Mouse (Mus musculus): ENCODE results near the gene Pou1f1. TPM values are rescaled to one million over a fixed set of nuclear protein-coding genes. Genes with fewer than 3 reads are reported as not detected.

The Pou1f1 gene
- polyA plus RNA-seq, 1 experiment from 2014 or later: not detected

- DNase-seq (ENCODE audit: low spot score): no peak
Measured at GRCm38 (mm10) chr16:65531663-65532062, 11.4 kb downstream of the Pou1f1 start.

GRCm38 (mm10) chr16:65533315-65533999, 13.1 kb downstream of the Pou1f1 start:
- no peak overlapping the region for H3K4me2 ChIP-seq (replicated peaks)
- H3K27ac ChIP-seq: no peak overlapping the region
- 28% methylated on average over 12 of the region's 12 CpGs for WGBS
- ATAC-seq (ENCODE audit: low FRiP score) (no peak), DNase-seq (ENCODE audit: low spot score) (peak; percentile 63)
- no peaks in the 10 kb centered on the region for H3K27me3 ChIP-seq (ENCODE audit: control insufficient read depth, insufficient read depth, low read length)
- H3K4me1 ChIP-seq (replicated peaks; ENCODE audit: control insufficient read depth, insufficient read depth, low read length): no peaks in the 10 kb centered on the region
- H3K4me3 ChIP-seq (replicated peaks; ENCODE audit: low read length): no peak overlapping the region
- no peaks in the 10 kb centered on the region for H3K9me3 ChIP-seq (ENCODE audit: control insufficient read depth, low read length)
- no peak overlapping the region for H3K9ac ChIP-seq
- peaks cover 6% of the 10 kb centered on the region; the same call in 1 of the 2 replicates for H3K36me3 ChIP-seq (replicated peaks; ENCODE audit: control insufficient read depth, insufficient read depth)

More at GRCm38 (mm10) chr16:65531663-65532062, 11.4 kb downstream of the Pou1f1 start:
- H3K4me3 ChIP-seq (replicated peaks; ENCODE audit: low read length): no peak overlapping the region
- no peaks in the 10 kb centered on the region for H3K27me3 ChIP-seq (ENCODE audit: control insufficient read depth, insufficient read depth, low read length)
- H3K9ac ChIP-seq: no peak overlapping the region
- no peak overlapping the region for H3K27ac ChIP-seq
- no peak overlapping the region for H3K4me2 ChIP-seq (replicated peaks)
- H3K36me3 ChIP-seq (replicated peaks; ENCODE audit: control insufficient read depth, insufficient read depth): no peaks in the 10 kb centered on the region
- WGBS: 79% methylated on average over 8 of the region's 8 CpGs
- no peak for ATAC-seq (ENCODE audit: low FRiP score)
- H3K4me1 ChIP-seq (replicated peaks; ENCODE audit: control insufficient read depth, insufficient read depth, low read length): no peaks in the 10 kb centered on the region
- H3K9me3 ChIP-seq (ENCODE audit: control insufficient read depth, low read length): no peaks in the 10 kb centered on the region

GRCm38 (mm10) chr16:65543676-65544293, 23.5 kb downstream of the Pou1f1 start:
- no peaks in the 10 kb centered on the region for H3K4me1 ChIP-seq (replicated peaks; ENCODE audit: control insufficient read depth, insufficient read depth, low read length)
- H3K27ac ChIP-seq: no peak overlapping the region
- no peak overlapping the region for H3K4me2 ChIP-seq (replicated peaks)
- no peak overlapping the region for H3K9ac ChIP-seq
- ATAC-seq (ENCODE audit: low FRiP score): no peak
- WGBS: 85% methylated on average over 11 of the region's 11 CpGs
- H3K9me3 ChIP-seq (ENCODE audit: control insufficient read depth, low read length): no peaks in the 10 kb centered on the region
- no peak overlapping the region for H3K4me3 ChIP-seq (replicated peaks; ENCODE audit: low read length)
- H3K36me3 ChIP-seq (replicated peaks; ENCODE audit: control insufficient read depth, insufficient read depth): peaks cover 51% of the 10 kb centered on the region
- no peaks in the 10 kb centered on the region for H3K27me3 ChIP-seq (ENCODE audit: control insufficient read depth, insufficient read depth, low read length)
- DNase-seq (ENCODE audit: low spot score): no peak

- Histone ChIP-seq H3K4me1 (replicated peaks; ENCODE audit: control insufficient read depth, insufficient read depth, low read length) (no peaks in the 10 kb centered on the region), H3K4me3 (replicated peaks; ENCODE audit: low read length) (no peak overlapping the region), H3K4me2 (replicated peaks) (no peak overlapping the region), H3K9ac (no peak overlapping the region), H3K27ac (no peak overlapping the region), H3K27me3 (ENCODE audit: control insufficient read depth, insufficient read depth, low read length) (no peaks in the 10 kb centered on the region), H3K9me3 (ENCODE audit: control insufficient read depth, low read length) (no peaks in the 10 kb centered on the region), H3K36me3 (replicated peaks; ENCODE audit: control insufficient read depth, insufficient read depth) (peaks cover 29% of the 10 kb centered on the region)
- WGBS: 92% methylated on average over 7 of the region's 7 CpGs
- ATAC-seq (ENCODE audit: low FRiP score) (no peak), DNase-seq (ENCODE audit: low spot score) (no peak)
Measured at GRCm38 (mm10) chr16:65548960-65549359, 28.6 kb downstream of the Pou1f1 start.

GRCm38 (mm10) chr16:65550814-65551213, 30.5 kb downstream of the Pou1f1 start:
- Histone ChIP-seq H3K4me3 (replicated peaks; ENCODE audit: low read length) (no peak overlapping the region), H3K4me2 (replicated peaks) (0 out of 2 replicates have a peak overlapping the region, but pooled peaks have one; percentile 4), H3K9me3 (ENCODE audit: control insufficient read depth, low read length) (no peaks in the 10 kb centered on the region), H3K27ac (no peak overlapping the region), H3K9ac (no peak overlapping the region), H3K4me1 (replicated peaks; ENCODE audit: control insufficient read depth, insufficient read depth, low read length) (no peaks in the 10 kb centered on the region), H3K27me3 (ENCODE audit: control insufficient read depth, insufficient read depth, low read length) (no peaks in the 10 kb centered on the region), H3K36me3 (replicated peaks; ENCODE audit: control insufficient read depth, insufficient read depth) (peaks cover 11% of the 10 kb centered on the region)
- WGBS: 74% methylated on average over 13 of the region's 13 CpGs
- ATAC-seq (ENCODE audit: low FRiP score): no peak
- no peak for DNase-seq (ENCODE audit: low spot score)

- H3K9me3 ChIP-seq (ENCODE audit: control insufficient read depth, low read length): no peaks in the 10 kb centered on the region
- DNase-seq (ENCODE audit: low spot score) (no peak), ATAC-seq (ENCODE audit: low FRiP score) (no peak)
- H3K4me2 ChIP-seq (replicated peaks): no peak overlapping the region
- WGBS: 91% methylated on average over 5 of the region's 5 CpGs
- H3K36me3 ChIP-seq (replicated peaks; ENCODE audit: control insufficient read depth, insufficient read depth): no peaks in the 10 kb centered on the region; the same call in 1 of the 2 replicates
- no peak overlapping the region for H3K9ac ChIP-seq
- no peaks in the 10 kb centered on the region for H3K27me3 ChIP-seq (ENCODE audit: control insufficient read depth, insufficient read depth, low read length)
- no peak overlapping the region for H3K4me3 ChIP-seq (replicated peaks; ENCODE audit: low read length)
- no peak overlapping the region for H3K27ac ChIP-seq
- H3K4me1 ChIP-seq (replicated peaks; ENCODE audit: control insufficient read depth, insufficient read depth, low read length): 0 out of 2 replicates have a peak, but pooled peaks cover 1% of the 10 kb centered on the region
Measured at GRCm38 (mm10) chr16:65554267-65554666, 34.0 kb downstream of the Pou1f1 start.

GRCm38 (mm10) chr16:65557369-65557768, 37.1 kb downstream of the Pou1f1 start:
- Histone ChIP-seq H3K4me3 (replicated peaks; ENCODE audit: low read length) (no peak overlapping the region), H3K27me3 (ENCODE audit: control insufficient read depth, insufficient read depth, low read length) (no peaks in the 10 kb centered on the region), H3K9me3 (ENCODE audit: control insufficient read depth, low read length) (no peaks in the 10 kb centered on the region), H3K4me2 (replicated peaks) (no peak overlapping the region), H3K9ac (no peak overlapping the region), H3K36me3 (replicated peaks; ENCODE audit: control insufficient read depth, insufficient read depth) (no peaks in the 10 kb centered on the region), H3K27ac (no peak overlapping the region), H3K4me1 (replicated peaks; ENCODE audit: control insufficient read depth, insufficient read depth, low read length) (0 out of 2 replicates have a peak, but pooled peaks cover 10% of the 10 kb centered on the region)
- 62% methylated on average over 5 of the region's 5 CpGs for WGBS
- no peak for DNase-seq (ENCODE audit: low spot score)
- ATAC-seq (ENCODE audit: low FRiP score): no peak

GRCm38 (mm10) chr16:65559591-65559990, 39.3 kb downstream of the Pou1f1 start:
- Histone ChIP-seq H3K27ac (no peak overlapping the region), H3K4me2 (replicated peaks) (peak overlapping the region; percentile 41), H3K9me3 (ENCODE audit: control insufficient read depth, low read length) (no peaks in the 10 kb centered on the region), H3K36me3 (replicated peaks; ENCODE audit: control insufficient read depth, insufficient read depth) (no peaks in the 10 kb centered on the region), H3K4me3 (replicated peaks; ENCODE audit: low read length) (0 out of 2 replicates have a peak overlapping the region, but pooled peaks have one; percentile 88), H3K9ac (no peak overlapping the region), H3K4me1 (replicated peaks; ENCODE audit: control insufficient read depth, insufficient read depth, low read length) (0 out of 2 replicates have a peak, but pooled peaks cover 10% of the 10 kb centered on the region), H3K27me3 (ENCODE audit: control insufficient read depth, insufficient read depth, low read length) (no peaks in the 10 kb centered on the region)
- ATAC-seq (ENCODE audit: low FRiP score): no peak
- DNase-seq (ENCODE audit: low spot score): no peak
- 84% methylated on average over 2 of the region's 2 CpGs for WGBS
